Mouse (Mus musculus) neural tube, embryonic 14.5 days (tissue): ENCODE measurements around the gene BC004004. TPM values are rescaled to one million over a fixed set of nuclear protein-coding genes. Genes with fewer than 3 reads are reported as not detected.
"Not testable (repeated sequence)": the region's sequence is repeated elsewhere in the genome, so short reads cannot be mapped to it uniquely, and the experiment has no call there.

Experiments
- ATAC-seq: fragments of 200-750 bp; cut with Nextera tagmentation; 2 replicates; pipeline ENCODE4 v1.8.0; 2017; ENCODE audit warnings: low read depth, mild to moderate bottlenecking, moderate TSS enrichment, moderate library complexity
- H3K27ac ChIP-seq: fragments of 300-500 bp; sonication (generic); 2 replicates; pipeline ENCODE4 v1.5.1; 2014; ENCODE audit warnings: low read depth, mild to moderate bottlenecking, control low read depth, low read length, moderate library complexity, mixed read lengths
- H3K27me3 ChIP-seq: fragments of 300-500 bp; sonication (generic); 2 replicates; pipeline ENCODE4 v1.6.1; 2014; ENCODE audit warnings: low read length; ENCODE audit not compliant: control insufficient read depth, insufficient read depth
- H3K36me3 ChIP-seq: fragments of 300-500 bp; sonication (generic); 2 replicates; pipeline ENCODE4 v1.6.1; 2014; ENCODE audit warnings: low read length, mixed read lengths; ENCODE audit not compliant: control insufficient read depth, insufficient read depth
- H3K4me1 ChIP-seq: fragments of 300-500 bp; sonication (generic); 2 replicates; pipeline ENCODE4 v1.6.1; 2014; ENCODE audit warnings: low read length; ENCODE audit not compliant: control insufficient read depth, insufficient read depth
- H3K4me2 ChIP-seq: fragments of 300-500 bp; sonication (generic); 2 replicates; pipeline ENCODE4 v1.6.1; 2014; ENCODE audit warnings: mild to moderate bottlenecking, low read depth, low read length, control low read depth
- H3K4me3 ChIP-seq: fragments of 300-500 bp; sonication (generic); 2 replicates; pipeline ENCODE4 v1.5.1; 2014; ENCODE audit warnings: low read depth, low read length, control low read depth, mixed read lengths
- H3K9ac ChIP-seq: fragments of 300-500 bp; sonication (generic); replicated peaks from 2 replicates; pipeline ENCODE4 v1.6.1; 2014; ENCODE audit warnings: low read depth, mild to moderate bottlenecking, control low read depth, low read length, mixed read lengths
- H3K9me3 ChIP-seq: fragments of 300-500 bp; sonication (generic); 2 replicates; pipeline ENCODE4 v1.6.1; 2016; ENCODE audit warnings: low read length; ENCODE audit not compliant: control insufficient read depth
- WGBS: fragments of 180-500 bp; shearing (Covaris S2); extraction: QIAGEN DNeasy Blood & Tissue Kit; methylation state at CpG from one replicate; pipeline ENCODE4 v1.1.7; 2014; 5-methylcytosine and 5-hydroxymethylcytosine counted together
- polyA plus RNA-seq: library from polyadenylated mRNA; unstranded; fragments of >200 nt; fragmentation: Nextera tagmentation; extraction: Ambion mirVana; gene quantifications from 2 replicates; pipeline ENCODE4 v1.2.1, GENCODE M21; 2014

Gene BC004004
- polyA plus RNA-seq, 1 experiment from 2014 or later, result 133 TPM

GRCm38 (mm10) chr17:29263840-29264633 is 4.6 kb upstream of the BC004004 start, which contains the start of gene Ppil1:
Ppil1 (minus strand) TSS chr17:29264186.
- Histone ChIP-seq H3K4me3 (peak within 1 kb of the TSS; percentile 80), H3K9ac (peak within 1 kb of the TSS; percentile 67), H3K36me3 (no peaks in the 10 kb centered on the region), H3K27ac (peak within 1 kb of the TSS; percentile 94), H3K4me1 (peaks cover 18% of the 10 kb centered on the region), H3K27me3 (no peaks in the 10 kb centered on the region), H3K4me2 (peak within 1 kb of the TSS; percentile 69), H3K9me3 (no peaks in the 10 kb centered on the region)
- peak; percentile 66; the same call in 1 of the 2 replicates for ATAC-seq
- WGBS, result 7% methylated on average over 38 of the region's 38 CpGs

GRCm38 (mm10) chr17:29264760-29265159 is 3.8 kb upstream of the BC004004 start:
- no peak overlapping the region for H3K4me3 ChIP-seq
- 0 out of 2 replicates have a peak overlapping the region, but pooled peaks have one; percentile 94 for H3K27ac ChIP-seq
- 90% methylated on average over 5 of the region's 5 CpGs for WGBS
- H3K4me2 ChIP-seq, result peak overlapping the region; percentile 69; the same call in 1 of the 2 replicates
- no peak for ATAC-seq
- no peak overlapping the region for H3K9ac ChIP-seq
- no peaks in the 10 kb centered on the region for H3K9me3 ChIP-seq
- H3K27me3 ChIP-seq, result no peaks in the 10 kb centered on the region
- peaks cover 23% of the 10 kb centered on the region for H3K4me1 ChIP-seq
- H3K36me3 ChIP-seq, result no peaks in the 10 kb centered on the region

GRCm38 (mm10) chr17:29267040-29267439 is 1.5 kb upstream of the BC004004 start:
- not testable (repeated sequence) for H3K36me3 ChIP-seq, H3K4me3 ChIP-seq, H3K27me3 ChIP-seq, H3K27ac ChIP-seq, H3K9me3 ChIP-seq, H3K4me2 ChIP-seq, H3K9ac ChIP-seq, ATAC-seq
- peaks cover 25% of the 10 kb centered on the region for H3K4me1 ChIP-seq
- WGBS, result 92% methylated on average over 2 of the region's 2 CpGs

- 61% methylated on average over 6 of the region's 6 CpGs for WGBS
- no peaks in the 10 kb centered on the region for H3K27me3 ChIP-seq
- H3K36me3 ChIP-seq, result no peaks in the 10 kb centered on the region
- H3K4me1 ChIP-seq, result peaks cover 17% of the 10 kb centered on the region
- peak overlapping the region; percentile 91 for H3K4me3 ChIP-seq
- H3K9me3 ChIP-seq, result no peaks in the 10 kb centered on the region
- peak overlapping the region; percentile 35 for H3K9ac ChIP-seq
- 0 out of 2 replicates have a peak, but pooled peaks have one; percentile 17 for ATAC-seq
- peak overlapping the region; percentile 63 for H3K27ac ChIP-seq
- H3K4me2 ChIP-seq, result peak overlapping the region; percentile 49
Measured at GRCm38 (mm10) chr17:29267931-29268681, 482 bp upstream of the BC004004 start.

GRCm38 (mm10) chr17:29269349-29269706 is 740 bp downstream of the BC004004 start:
- ATAC-seq, result no peak
- WGBS, result 22% methylated on average over 10 of the region's 10 CpGs
- Histone ChIP-seq H3K4me1 (peaks cover 16% of the 10 kb centered on the region), H3K9me3 (no peaks in the 10 kb centered on the region), H3K27me3 (no peaks in the 10 kb centered on the region), H3K36me3 (no peaks in the 10 kb centered on the region), H3K27ac (peak overlapping the region; percentile 88; the same call in 1 of the 2 replicates), H3K4me2 (peak overlapping the region; percentile 55), H3K4me3 (peak overlapping the region; percentile 91), H3K9ac (peak overlapping the region; percentile 91)

- Histone ChIP-seq H3K4me3 (no peak overlapping the region), H3K4me1 (peaks cover 14% of the 10 kb centered on the region), H3K9me3 (no peaks in the 10 kb centered on the region), H3K36me3 (no peaks in the 10 kb centered on the region), H3K27ac (no peak overlapping the region), H3K4me2 (peak overlapping the region; percentile 55), H3K9ac (no peak overlapping the region), H3K27me3 (no peaks in the 10 kb centered on the region)
- 95% methylated on average over 9 of the region's 9 CpGs for WGBS
- ATAC-seq, result no peak
Measured at GRCm38 (mm10) chr17:29270148-29270698, 1.6 kb downstream of the BC004004 start.

GRCm38 (mm10) chr17:29273156-29273555 is 4.6 kb downstream of the BC004004 start:
- H3K36me3 ChIP-seq, result no peaks in the 10 kb centered on the region
- no peaks in the 10 kb centered on the region for H3K9me3 ChIP-seq
- H3K27ac ChIP-seq, result no peak overlapping the region
- H3K4me2 ChIP-seq, result no peak overlapping the region
- 75% methylated on average over 7 of the region's 7 CpGs for WGBS
- peaks cover 14% of the 10 kb centered on the region for H3K4me1 ChIP-seq
- no peak for ATAC-seq
- no peak overlapping the region for H3K4me3 ChIP-seq
- no peak overlapping the region for H3K9ac ChIP-seq
- H3K27me3 ChIP-seq, result no peaks in the 10 kb centered on the region

- Histone ChIP-seq H3K4me3 (no peak overlapping the region), H3K27ac (no peak overlapping the region), H3K4me2 (no peak overlapping the region), H3K9ac (no peak overlapping the region), H3K4me1 (peaks cover 14% of the 10 kb centered on the region), H3K9me3 (no peaks in the 10 kb centered on the region), H3K27me3 (no peaks in the 10 kb centered on the region), H3K36me3 (no peaks in the 10 kb centered on the region)
- 73% methylated on average over 11 of the region's 11 CpGs for WGBS
- no peak for ATAC-seq
Measured at GRCm38 (mm10) chr17:29273889-29274288, 5.3 kb downstream of the BC004004 start.
